Mouse (Mus musculus): ENCODE measurements around the gene Mrm1.

Mrm1 gene

GRCm38 (mm10) chr11:84804373-84804772, 14.9 kb downstream of the Mrm1 start:
- no peak for DNase-seq

GRCm38 (mm10) chr11:84797627-84798353, 21.5 kb downstream of the Mrm1 start:
- peak; percentile 85 for DNase-seq

GRCm38 (mm10) chr11:84797026-84797425, 22.3 kb downstream of the Mrm1 start:
- DNase-seq = no peak

- peak; percentile 65 for DNase-seq
These were observed 24.7 kb downstream of the Mrm1 start for GRCm38 (mm10) chr11:84794496-84795113.

DNA sequence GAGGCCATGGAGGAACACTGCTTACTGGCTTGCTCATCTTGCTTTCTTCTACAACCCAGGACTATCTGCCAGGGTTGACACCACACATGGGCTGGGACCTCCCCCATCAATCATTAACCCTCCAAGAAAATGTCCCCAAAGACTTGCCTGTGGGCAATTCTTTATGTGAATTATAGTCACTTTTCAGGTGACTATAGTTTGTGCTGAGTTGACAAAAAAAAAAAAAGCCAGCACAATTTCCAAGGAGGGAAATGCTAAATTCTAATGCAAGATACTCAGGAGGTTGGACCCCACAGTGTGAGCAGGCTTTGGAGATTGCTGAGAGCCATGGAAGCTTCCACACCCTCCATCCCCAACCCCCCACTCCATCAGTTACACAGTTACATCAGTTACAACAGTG, 25.8 kb downstream of the Mrm1 start:
- DNase-seq = no peak

DNA sequence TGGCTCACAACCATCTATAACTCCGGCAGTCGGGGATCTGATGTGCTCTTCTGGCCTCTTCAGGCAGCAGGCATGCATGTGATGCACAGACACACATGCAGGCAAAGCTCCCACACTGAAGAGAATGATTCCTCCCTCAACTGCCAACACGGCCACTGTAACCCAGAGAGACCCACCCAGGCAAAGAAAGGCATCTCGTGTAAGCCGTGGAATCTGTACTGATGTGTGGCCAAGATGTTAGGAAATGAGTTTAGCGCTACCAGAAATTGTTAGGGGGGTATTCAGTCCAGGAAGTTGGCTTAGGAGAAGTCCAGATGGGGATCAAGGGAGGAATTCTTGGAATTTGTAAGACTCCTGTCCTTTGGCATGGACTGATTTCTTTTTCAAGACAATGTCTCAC, 28.9 kb downstream of the Mrm1 start:
- no peak for DNase-seq

DNA sequence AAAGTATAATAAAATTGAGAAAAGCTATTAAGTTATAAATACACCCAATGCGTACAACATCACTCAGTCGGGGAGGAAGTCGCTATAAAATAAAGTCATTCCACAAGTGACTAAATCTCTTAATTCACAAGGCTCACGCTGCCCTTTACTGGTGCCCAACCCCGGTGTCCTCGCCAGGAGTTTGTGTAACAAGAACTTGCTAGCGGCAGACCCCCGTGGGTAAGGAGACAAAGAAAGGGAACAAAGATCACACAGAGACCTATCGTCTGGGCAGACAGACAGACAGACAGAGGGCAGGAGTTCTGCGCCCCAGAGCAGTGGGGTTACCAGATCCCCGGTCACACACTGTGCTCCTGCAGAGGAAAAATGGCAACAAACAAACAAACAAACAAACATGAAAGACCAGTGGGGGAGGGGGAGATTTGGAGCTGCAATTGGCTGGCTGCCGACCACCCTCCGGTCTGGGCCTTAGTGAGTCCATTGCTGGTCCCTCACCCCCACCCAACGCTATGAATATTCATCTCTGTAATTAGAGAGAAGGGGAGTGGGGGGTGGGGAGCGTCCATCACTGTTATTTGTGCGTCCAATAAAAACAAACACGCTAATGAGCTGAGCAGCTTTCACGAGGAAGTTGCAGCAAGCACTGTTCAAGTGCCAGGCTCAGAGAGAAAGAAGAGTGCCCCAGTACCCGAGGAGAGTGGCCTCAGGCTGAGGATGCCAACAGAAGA, 39.0 kb downstream of the Mrm1 start:
- no peak for DNase-seq

DNA sequence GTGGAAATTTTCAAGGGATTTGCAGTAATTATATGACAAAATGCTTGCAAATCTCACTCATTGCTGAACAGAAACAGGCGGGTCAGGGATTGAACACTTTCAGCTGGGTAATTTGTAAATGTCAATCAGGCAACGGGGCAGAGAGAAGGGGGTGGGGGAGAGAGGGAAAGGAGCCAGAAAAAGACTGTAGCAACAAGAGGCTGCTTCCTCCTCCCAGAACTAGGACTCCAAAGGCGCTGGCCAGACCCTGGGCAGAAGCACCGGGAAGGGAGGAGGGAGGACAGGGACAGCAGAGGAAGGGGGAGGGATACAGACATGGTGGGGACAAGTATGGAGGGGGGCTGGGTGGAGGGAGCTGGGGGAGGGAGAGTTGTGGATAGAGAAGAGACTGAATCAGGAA, 43.8 kb downstream of the Mrm1 start:
- DNase-seq = no peak

- DNase-seq = no peak
These were observed 44.3 kb downstream of the Mrm1 start for GRCm38 (mm10) chr11:84774870-84775514.

DNA sequence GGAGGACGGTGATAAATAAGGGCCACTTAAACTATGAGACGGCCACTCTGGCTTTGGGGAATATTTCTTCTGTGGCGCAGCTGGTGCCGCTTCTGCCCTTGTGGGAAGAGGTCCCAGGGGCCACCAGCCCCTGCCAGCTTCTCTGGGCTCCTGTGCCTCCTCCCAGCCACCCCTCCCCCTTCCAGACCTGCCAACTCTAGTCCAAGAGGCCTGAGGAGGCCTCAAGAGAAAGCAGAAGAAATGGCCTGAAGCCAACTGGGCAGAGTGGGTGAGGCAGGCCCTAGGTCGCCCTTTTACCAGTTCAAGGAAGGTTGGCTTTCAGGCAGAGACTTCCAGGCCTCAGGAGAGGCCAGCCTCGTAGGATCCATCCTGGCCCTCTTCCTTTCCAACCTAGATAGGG, 51.4 kb downstream of the Mrm1 start:
- no peak for DNase-seq

- no peak for DNase-seq
These were observed 54.2 kb downstream of the Mrm1 start for GRCm38 (mm10) chr11:84765125-84765524.

DNA sequence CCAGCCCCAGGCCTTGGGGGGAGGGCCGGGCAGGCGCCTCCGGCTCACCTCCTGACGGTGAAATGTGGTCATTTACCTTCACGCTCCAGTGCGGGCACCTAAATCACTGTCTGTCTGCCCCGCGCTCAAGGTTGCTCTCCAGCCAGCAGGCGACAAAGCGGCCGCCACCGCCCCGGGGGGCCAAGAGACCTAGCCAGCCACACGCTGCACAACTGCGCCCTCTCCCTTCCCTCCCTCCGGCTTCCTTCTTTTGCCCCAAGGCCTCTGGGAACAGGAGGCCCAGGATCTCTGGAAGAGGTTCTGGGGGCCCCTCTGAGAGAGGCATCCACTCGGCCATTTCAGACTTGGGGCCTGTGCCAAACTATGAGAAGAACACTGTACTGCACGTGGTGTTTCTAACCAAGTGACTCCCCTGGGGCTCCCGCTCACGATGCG, 54.8 kb downstream of the Mrm1 start:
- DNase-seq = no peak

DNA sequence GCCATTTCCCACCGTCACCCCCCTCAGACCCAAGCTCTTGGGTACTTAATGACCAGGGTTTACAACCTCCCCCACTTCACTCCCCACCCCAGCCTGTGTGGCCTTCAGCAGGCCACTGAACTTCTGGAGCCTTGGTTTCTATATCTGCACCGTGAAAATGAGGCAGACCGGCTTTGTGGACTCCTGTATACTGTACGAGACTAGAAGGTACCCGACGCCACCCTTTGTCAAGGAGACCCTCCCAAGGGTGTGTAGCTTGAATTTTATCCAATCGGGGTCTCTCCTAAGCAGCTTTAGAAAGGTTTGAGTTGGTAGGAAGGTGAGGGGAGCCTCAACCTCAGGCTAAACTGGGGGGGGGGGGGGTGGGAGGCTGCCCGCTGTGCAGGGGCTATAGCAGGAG, 55.2 kb downstream of the Mrm1 start:
- no peak for DNase-seq
